Mouse (Mus musculus): ENCODE results near the gene Hdac10.

The Hdac10 gene

DNA sequence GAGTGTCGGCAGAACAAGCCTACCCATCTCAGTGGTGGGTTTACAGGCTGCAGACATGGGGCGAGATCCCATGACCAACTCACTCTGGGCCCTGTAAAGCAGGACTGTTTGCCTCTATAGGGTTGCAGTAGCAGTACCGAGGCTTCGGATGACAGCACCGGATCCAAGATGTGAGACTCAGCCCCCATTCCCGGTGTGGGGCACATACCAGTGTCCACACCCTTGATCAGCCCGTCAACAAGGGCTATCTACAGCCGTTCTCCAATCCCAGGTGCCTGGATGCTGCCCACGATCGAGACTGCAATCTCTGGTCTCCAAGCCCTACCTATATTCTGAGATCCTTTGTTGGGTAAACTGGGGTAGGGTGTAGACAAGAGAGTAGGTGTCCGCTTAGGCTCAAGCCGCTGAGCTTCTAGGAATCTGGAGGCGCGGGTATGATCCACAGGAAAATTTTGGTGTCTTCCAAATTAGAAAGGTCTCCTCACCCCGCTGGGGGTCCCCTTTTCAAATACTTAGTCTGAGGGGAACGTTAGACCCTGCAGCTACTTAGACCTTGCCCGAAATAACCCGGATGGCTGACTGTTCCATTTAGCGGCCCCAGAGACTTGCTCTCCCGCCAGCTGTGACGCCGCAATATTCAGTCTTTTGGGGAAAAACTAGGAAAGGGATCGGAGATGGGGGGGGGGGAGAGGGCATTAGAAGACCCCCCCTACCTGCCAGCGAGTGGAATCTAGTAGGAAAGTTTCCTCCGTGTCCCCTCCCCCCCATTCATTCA, 20.2 kb upstream of the Hdac10 start:
- no peak for DNase-seq (ENCODE audit: low read depth, low spot score)

DNA sequence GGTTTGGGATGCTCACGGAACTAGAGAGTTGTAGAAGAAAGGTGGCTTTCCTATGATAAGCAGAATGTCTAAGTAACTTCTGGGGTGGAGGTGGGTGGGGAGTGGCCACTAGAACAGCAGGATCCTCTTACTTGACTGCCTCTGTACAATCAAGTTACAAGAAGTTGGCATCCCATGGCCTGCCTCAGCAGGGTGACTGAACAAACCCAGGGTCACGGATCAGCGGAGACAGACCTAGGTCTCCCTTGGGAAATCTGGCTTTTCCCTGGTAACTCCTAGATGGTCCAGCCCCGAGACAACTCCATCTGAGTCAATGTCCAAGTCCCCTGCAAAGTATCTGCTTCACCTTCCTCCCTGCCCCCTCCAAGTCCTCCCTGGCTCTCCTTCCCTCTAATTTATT, 19.4 kb upstream of the Hdac10 start:
- DNase-seq (ENCODE audit: low read depth, low spot score): no peak

DNA sequence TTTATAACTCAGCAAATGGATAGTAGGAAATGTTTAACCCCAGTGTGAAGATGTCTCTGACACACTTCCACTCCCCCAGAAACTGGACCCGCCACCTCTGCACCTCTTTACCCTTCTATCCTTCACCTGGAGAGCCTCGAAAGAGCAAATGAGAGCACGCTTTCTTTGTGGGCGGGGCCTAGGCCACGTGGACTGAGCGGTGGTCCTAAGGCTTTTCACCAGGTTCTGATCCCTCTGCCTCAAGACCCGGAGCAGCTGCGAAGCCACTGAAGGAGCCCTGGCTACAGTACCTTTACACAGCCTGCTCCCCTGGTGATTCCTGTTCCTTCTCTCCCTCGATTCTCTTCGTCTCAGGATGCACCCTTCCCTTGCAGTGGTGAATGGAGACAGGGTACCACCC, 19.0 kb upstream of the Hdac10 start:
- DNase-seq (ENCODE audit: low read depth, low spot score): no peak

DNA sequence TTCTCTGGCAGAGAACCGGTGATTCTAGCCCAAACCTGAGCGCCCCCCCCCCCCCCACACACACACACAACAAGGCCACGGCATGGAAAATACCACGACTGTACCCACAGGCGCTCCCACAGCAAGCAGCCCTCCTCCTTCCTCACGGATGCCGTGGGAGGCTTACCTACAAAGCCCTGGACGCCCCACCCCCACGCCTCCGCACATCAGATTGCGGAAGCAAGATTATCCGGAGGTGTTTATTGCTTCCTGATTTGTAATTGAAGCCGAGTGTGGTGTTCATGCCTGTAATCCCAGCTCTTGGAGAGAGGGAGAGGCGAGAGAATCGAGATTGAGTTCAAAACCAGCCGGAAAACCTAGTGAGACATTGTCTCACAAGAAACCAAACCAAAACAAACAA, 18.5 kb upstream of the Hdac10 start:
- DNase-seq (ENCODE audit: low read depth, low spot score): no peak

- no peak for DNase-seq (ENCODE audit: low read depth, low spot score)
These were observed 18.0 kb upstream of the Hdac10 start for GRCm38 (mm10) chr15:89146537-89146936.

DNA sequence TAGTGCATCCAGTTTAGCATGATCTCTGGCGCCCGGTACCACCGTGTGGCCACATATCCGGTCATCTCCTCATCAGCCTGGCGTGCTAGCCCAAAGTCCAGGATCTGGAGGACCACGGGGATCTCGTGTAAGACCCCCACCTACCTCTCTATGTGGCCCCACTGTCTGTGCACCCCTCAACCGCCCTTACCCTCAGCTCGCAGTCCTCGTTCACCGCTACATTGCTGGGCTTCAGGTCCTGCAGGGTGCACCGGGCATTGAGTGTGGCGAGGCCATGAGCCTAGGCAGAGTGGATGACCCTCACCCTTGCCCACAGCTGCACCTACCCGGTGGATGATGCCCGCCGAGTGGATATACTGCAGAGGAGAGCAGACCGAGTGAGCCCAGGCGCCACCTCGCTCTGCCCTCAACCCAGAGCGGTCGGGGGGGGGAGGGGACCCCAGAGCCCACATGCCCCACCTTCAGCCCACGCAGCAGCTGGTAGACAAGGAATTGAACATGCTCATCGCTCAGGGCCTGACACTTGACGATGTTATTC, 17.4 kb upstream of the Hdac10 start:
- DNase-seq (ENCODE audit: low read depth, low spot score): no peak

- no peak for DNase-seq (ENCODE audit: low read depth, low spot score)
These were observed 16.5 kb upstream of the Hdac10 start for GRCm38 (mm10) chr15:89144965-89145364.

DNA sequence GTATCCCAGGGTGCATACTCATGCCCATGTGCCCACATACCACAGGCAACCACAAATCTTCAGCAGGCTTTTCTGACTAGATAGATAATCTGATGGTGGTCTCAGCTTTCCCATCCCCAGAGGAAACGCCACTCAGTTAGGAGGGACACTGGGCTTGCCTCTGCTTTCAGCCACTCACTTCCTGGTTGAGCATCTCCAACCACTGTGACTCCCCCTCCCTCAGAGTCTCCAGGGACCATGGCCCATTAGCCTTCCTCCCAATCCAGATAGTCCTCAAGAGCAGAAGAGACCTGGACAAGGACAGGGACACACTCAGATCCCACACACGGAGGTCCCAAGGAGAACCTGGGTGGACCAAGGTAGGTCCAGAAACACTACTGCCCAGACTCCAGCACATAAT, 14.6 kb upstream of the Hdac10 start:
- DNase-seq (ENCODE audit: low read depth, low spot score): no peak

- no peak for DNase-seq (ENCODE audit: low read depth, low spot score)
These were observed 13.4 kb upstream of the Hdac10 start for GRCm38 (mm10) chr15:89141905-89142304.

- DNase-seq (ENCODE audit: low read depth, low spot score): no peak
These were observed 12.9 kb upstream of the Hdac10 start for GRCm38 (mm10) chr15:89141443-89141842.

DNA sequence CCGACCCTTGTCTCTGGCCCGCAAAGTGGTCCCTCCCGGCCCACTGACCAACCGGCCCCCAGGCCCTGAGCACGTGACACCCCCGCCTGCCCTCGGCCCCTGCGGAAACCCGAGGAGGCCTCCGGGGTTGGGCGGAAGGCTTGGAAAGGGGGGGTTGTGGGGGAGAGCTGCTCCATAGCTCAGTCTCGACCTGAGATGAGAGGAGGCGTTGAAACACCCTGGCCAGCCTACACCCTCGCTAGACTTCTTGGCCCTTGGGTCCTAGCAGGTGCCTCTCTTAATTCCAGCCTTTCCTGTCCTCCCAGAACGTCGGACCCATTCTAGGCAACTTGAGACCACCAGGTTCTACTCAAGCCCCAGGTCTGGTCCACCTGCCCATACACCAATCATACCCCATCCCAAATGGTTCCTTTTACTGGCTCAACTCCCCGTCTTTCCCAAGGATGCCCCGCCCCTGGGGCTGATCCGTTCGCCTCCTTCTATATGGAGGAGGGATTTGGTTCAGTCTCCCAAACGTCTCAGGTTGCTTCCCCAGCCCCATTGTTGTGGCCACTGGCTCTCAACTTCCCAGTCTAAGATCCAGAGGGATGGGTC, 12.3 kb upstream of the Hdac10 start, which contains the start of gene Mapk12:
Gene Mapk12 (minus strand): TSS at position 45 of the 594 bp plus-strand sequence.
- peak; percentile 71 for DNase-seq (ENCODE audit: low read depth, low spot score)

DNA sequence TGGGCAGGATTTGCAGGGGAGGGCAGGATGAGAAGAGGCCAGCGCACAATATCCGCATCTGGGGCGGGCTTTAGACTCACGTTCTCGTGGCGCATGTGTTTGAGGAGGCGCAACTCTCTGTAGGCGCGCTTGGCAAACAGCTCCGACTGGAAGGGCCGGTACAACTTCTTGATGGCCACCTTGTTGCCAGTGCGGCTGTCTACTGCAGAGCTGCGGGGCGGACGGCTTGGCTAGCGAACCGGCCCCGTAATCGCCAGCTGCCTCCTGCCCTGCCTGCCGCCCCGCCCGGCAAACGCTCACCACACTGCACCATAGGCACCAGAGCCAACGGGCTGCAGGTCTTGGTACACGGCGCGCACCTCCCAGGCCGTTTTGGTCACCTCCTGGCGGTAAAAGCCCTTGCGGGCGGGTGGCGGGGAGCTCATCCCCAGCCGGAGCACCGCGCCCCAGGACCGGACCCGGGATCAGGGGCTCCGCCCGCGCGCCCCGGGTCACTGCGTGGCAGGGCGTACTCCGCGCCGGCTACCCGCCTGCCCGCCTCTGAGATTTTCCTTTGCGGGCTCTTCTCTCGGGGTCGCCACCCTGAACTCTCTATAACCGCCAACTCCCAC, 11.7 kb upstream of the Hdac10 start:
- DNase-seq (ENCODE audit: low read depth, low spot score): no peak

DNA sequence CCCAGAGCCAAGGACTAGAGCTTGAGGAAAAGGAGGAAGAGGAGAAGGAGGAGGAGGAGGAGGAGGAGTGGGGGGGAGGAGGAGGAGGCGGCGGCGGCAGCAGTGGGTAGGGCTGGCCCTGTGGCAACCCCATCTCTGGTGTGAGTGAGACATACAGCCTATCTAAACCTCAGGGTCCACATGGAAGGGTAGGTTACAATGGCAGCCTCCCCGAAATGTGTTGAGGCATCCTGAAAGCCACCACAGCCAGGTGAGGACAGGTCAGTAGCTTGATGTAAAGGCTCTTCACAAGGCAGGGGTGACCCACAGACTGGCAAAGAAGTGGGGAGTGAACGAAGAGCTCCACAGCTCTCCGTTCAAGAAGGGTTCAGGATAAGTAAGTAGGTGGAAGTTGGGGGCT, 10.0 kb upstream of the Hdac10 start:
- DNase-seq (ENCODE audit: low read depth, low spot score): no peak

GRCm38 (mm10) chr15:89138046-89138405, 9.5 kb upstream of the Hdac10 start:
- DNase-seq (ENCODE audit: low read depth, low spot score): no peak

GRCm38 (mm10) chr15:89137378-89138045, 9.0 kb upstream of the Hdac10 start:
- DNase-seq (ENCODE audit: low read depth, low spot score): no peak

DNA sequence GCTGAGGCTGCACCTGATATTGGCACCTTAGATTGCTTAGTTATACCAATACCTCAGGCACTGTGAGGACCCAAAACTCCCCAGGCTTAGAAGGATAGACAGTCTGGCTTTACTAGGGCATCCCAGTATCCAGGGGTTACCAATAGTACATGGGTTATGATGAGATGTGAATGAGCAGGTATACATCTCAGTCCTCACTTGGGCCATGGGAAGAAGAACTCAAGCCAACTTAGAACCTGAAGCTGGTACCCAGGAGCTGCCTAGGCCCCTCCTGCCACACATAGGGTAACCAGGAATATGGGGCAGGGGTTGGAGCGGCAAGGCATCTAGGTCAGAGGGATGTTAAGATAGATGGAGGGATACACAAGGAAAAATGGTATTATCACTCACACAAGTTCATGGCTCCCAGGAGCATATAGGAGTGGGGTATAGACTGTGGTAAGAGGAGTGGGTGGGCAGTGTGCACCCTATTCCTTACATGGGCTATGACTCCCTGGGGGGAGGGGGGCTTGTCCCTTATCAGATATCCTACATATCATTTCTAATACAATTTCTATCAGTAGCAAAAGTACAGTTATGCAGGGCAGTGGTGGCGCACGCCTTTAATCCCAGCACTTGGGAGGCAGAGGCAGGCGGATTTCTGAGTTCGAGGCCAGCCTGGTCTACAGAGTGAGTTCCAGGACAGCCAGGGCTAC, 8.1 kb upstream of the Hdac10 start:
- no peak for DNase-seq (ENCODE audit: low read depth, low spot score)

DNA sequence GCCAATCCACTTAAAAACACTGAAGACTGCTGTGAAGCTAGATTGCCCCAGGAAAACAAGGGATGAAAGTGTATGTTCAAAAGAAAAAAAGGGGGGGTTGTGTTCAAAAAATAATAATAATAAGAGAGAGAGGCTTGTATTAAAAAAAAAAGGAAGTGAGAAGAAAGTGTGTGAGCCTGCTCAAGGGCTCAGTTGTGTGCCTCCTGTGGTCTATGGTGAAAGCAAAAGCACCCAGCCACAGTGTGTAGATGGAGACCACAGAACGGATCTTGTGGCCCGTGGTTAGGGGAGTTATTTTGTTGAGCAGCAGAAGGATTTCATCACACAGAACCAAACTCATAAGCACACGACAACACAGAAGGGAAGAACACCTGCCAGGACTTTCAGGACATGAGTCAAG, 2.8 kb upstream of the Hdac10 start:
- no peak for DNase-seq (ENCODE audit: low read depth, low spot score)

DNA sequence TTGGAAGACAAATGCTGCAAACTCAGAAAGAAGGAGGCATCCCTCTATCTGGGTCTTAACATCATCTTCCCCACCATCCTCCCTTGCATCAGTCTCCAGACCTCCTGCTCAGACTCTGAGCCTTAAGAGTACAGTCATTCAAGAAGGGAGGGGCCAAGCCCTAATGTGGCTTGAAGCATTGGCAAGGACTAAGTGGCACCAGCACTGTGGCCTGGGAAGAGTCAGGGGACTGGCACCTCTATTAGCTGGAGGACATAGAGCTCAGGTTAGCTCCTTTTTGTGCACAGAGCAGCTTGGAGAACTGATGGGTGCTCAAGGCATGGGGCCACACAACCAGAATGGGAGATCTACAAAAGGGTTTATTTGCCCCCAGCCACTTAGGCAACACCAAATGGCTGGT, 1.7 kb upstream of the Hdac10 start:
- DNase-seq (ENCODE audit: low read depth, low spot score): no peak

DNA sequence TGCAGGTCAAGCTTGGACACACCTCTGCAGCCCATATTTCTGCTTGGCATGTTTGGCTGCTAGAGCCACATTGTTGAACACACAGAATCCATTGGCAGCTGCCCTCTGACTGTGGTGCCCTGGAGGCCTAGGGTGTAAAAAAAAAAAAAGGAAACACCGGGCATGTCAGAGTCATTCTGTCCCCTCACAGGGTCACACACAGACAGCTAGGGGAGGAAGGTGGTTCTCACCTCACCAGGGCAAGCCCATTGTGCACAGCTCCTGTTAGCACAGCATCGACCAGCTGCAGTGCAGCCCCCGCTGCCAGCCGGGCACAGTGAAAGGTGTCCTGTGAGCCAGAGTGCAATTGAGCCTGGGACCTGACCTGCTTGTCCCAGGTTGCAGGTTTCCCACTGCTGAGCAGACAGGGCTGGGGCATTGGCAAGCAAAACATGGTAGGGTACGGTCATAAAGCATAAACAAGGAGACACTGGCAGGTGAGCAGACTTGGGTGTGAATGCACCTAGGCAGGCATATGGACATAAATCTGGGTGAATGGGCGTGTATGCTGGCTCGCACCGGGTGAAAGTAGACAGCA, 1.0 kb downstream of the Hdac10 start:
- no peak for DNase-seq (ENCODE audit: low read depth, low spot score)

DNA sequence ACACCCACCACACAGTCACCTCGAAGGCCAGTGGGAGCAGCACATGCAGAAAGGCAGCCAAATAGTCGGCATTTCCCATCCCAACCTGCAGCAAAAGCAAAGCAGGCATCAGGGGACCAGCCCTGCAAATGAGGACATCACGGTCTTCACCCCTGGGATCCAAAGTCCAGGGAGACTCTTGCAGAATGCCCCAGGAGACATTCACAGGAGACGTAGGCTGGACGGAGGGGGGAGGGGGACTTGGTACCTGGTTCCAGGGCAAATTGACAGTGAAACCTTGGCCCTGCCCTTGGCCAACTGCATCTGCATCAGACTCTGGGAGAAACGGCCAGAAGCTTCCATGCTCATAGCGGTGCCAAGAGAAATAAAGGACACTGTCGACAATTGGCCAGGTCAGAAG, 1.9 kb downstream of the Hdac10 start:
- no peak for DNase-seq (ENCODE audit: low read depth, low spot score)

DNA sequence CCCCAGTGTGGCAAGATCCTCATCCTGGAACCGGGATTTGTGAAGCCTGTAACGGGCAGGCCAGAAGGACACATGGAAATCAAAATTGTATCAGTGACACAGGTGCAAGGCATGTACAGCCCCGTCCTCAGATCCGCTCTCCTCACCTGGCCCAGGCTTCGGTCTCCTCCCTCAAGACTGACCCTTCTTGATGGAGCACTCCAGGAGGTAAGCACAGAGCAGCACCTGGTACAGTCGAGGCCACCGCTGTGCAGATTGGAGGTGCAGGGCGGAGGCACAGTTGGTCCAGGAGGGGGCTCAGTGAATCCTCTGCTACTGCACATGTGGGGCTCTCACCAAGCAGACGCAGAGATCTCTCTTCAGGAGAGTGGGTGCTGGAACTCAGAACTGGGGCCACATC, 3.1 kb downstream of the Hdac10 start:
- DNase-seq (ENCODE audit: low read depth, low spot score): no peak
